Mouse (Mus musculus) kidney, postnatal 4 days (tissue): ENCODE results near the gene Tgfbr3.

Experiments
- DNase-seq, 2 experiments: peaks; one replicate each; pipeline ENCODE4 v3.0.0; 2021; ENCODE audit warnings: mixed read lengths in 2 of 2

Gene Tgfbr3

GRCm38 (mm10) chr5:107289234-107289764 lies at the start of gene Tgfbr3:
Tgfbr3 (minus strand) TSS chr5:107289629.
- peak; percentile 91 to 94 for DNase-seq

DNA sequence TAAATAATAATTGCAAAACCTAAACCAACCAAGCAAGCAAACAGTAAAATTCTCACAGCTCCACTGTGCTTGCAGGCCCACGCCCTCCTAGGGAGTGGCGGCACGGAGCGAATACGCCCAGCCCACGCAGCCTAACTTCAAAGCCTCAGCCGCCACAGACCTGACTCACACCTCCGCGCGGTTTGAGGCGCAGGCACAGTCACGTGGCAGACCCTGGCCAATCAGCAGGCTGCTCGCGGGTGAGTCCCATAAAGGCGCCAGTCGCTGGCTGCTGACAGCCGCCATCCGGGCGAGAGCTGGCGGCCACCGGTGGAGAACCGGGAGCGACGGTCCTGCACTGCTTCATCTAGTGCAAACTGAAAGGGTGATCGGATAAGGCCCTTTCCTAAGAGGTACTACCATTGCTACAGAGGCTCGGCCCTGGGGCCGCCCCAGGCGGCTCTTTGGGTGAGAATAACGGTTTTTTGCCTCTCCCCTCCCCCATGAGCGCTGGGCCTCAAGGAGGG lies 41.5 kb upstream of the Tgfbr3 start, which contains the start of gene Brdt:
TSS of gene Brdt (plus strand) at position 244 of the 506 bp plus-strand sequence.
- DNase-seq: no peak

- peak; percentile 21 to 45 for DNase-seq
Measured at GRCm38 (mm10) chr5:107320703-107321102, 31.3 kb upstream of the Tgfbr3 start.

DNA sequence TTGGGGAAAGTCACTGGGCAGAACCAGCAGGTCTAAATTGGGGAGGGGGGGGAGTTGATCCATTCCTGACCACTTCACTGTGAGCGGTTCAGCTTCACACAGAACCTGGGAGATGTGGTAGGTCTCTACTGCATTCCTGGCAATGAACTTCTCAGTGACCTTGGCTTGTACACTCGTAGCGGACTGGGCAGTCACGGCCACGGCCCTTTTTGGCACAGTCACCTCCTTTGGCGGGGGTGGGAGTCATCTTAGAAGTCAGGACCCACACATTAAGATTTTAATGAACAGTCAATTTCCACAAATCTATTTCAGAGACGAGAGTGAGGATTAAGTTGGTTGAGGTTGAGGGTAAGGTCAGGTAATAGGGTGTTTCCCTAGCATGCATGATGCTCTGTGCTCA lies 27.7 kb upstream of the Tgfbr3 start:
- no peak for DNase-seq

GRCm38 (mm10) chr5:107307432-107307831 lies 18.0 kb upstream of the Tgfbr3 start:
- no peak for DNase-seq

GRCm38 (mm10) chr5:107304117-107304825 lies 14.8 kb upstream of the Tgfbr3 start:
- DNase-seq: no peak

- peak; percentile 35 to 54 for DNase-seq
Measured at GRCm38 (mm10) chr5:107303350-107303861, 14.0 kb upstream of the Tgfbr3 start.

- no peak for DNase-seq
Measured at GRCm38 (mm10) chr5:107298854-107299253, 9.4 kb upstream of the Tgfbr3 start.

DNA sequence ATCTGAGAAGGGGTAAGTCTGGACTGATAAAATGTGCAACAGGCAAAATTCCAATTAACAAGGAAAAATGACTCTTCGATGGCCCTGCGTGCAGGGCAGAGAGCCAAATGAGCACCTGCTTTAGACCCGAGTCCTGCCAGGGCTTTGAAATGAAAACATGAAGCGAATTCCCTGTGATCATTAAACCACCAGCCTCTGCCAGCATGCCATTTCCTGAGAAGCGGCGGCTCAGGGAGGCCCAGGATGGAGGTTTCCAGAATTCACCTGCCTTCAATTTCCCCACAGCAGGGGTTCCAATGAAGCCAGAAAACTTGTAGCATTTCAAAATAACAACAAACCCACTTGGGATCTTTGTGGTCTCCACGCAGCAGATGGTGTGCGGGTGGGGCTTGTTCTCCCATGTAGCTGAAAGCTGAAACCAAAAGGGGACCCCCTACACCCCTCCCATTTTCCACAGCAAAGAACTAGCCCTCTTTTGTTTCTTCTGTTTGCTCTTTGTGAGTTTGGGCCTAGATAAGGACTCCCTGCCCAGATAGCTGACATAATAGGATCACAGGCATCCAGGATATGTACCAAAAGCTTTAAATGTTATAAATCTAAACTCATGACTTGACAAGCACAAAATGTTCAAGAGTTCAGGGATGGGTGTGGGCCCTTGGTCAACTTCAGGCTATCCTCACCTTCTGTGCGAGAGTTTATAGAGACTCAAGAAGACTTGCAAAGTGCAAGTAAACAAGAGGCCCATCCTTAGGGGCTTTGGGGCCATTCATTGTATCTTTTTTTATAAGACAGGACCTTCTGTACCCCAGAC lies 7.3 kb upstream of the Tgfbr3 start:
- DNase-seq: peak; percentile 28 to 37

GRCm38 (mm10) chr5:107295817-107296511 lies 6.5 kb upstream of the Tgfbr3 start:
- peak in 1 of 2 experiments; percentile 34 for DNase-seq

- peak; percentile 36 to 48 for DNase-seq
Measured at GRCm38 (mm10) chr5:107295061-107295816, 5.8 kb upstream of the Tgfbr3 start.

DNA sequence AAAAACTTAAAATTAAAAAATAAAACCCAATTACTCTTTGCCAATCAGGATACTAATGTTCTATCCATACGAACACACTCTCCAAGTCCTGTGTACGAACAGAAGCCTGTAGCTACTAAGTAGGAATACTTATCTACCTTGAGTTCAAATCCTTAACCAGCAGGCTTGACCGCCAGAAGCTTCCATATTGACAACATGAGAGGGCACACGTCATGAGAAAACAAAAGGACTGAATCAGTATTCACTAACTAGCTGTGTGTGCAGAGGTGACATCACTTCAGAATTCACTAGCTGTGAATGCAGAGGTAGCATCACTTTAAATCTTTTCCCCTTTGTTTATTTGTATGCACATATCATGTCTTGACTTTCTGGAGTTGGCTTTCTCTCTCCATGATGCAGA lies 4.6 kb upstream of the Tgfbr3 start:
- DNase-seq: no peak

- no peak for DNase-seq
Measured at GRCm38 (mm10) chr5:107289986-107290385, 557 bp upstream of the Tgfbr3 start.

DNA sequence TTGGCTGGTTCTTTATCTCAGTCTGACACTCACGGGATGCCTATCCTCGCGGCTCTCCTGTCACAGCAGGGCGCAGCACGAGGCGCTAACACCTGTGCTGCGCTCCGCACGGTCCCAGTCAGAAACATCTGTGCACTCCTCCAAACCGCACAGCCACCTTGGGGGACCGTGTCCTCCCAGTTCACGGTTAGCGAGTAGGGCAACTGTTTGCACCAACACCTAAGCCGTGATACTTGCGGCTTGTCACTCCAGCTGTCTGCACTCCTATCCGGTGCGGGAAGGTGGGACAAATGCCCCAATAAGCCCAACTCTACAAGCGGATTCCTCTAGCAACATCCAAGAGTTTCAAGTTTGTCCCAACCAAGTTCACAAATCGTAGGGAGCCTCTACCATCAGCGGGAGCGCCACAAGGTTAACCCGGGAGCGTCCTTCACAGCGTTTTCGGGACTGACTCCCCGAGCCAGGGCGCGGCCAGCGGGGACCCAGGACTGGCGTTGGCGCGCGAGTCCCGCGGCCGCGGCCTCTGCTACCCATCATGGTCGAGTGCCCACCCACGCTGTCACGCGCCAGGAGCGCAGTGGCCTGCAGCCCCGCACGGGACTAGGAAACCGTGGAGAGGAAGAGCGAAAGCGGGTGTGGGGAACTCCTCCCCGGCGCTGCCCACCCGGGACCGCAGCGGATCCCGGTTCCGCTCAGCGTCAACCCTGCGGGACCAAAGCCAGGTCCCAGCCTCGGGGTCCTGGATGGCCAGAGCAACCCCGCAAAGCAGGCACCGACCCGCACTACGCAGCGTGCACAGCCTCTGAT lies 799 bp downstream of the Tgfbr3 start:
- no peak for DNase-seq

GRCm38 (mm10) chr5:107287908-107288267 lies 1.5 kb downstream of the Tgfbr3 start:
- no peak for DNase-seq

- peak; percentile 82 to 83 for DNase-seq
Measured at GRCm38 (mm10) chr5:107287254-107287907, 2.0 kb downstream of the Tgfbr3 start.

DNA sequence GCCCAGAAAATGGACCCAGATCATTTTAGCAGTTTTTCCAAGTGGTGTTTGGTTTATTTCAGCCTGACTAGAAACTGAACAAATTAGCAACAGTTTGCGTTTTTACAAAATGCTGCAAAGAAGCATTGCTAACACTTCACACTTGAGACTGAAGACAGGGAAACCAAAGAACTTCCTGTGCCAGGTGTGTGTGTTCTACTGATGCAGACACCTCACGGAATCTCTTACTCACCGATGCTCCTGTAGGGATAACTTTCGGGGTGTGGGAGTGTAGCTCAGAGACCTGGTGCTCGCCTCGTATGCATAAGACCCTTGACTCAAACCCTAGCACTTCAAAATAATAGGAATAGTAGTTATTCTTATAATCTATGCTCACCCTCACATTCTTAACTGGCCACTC lies 3.9 kb downstream of the Tgfbr3 start:
- no peak for DNase-seq

- no peak for DNase-seq
Measured at GRCm38 (mm10) chr5:107283935-107284524, 5.4 kb downstream of the Tgfbr3 start.

DNA sequence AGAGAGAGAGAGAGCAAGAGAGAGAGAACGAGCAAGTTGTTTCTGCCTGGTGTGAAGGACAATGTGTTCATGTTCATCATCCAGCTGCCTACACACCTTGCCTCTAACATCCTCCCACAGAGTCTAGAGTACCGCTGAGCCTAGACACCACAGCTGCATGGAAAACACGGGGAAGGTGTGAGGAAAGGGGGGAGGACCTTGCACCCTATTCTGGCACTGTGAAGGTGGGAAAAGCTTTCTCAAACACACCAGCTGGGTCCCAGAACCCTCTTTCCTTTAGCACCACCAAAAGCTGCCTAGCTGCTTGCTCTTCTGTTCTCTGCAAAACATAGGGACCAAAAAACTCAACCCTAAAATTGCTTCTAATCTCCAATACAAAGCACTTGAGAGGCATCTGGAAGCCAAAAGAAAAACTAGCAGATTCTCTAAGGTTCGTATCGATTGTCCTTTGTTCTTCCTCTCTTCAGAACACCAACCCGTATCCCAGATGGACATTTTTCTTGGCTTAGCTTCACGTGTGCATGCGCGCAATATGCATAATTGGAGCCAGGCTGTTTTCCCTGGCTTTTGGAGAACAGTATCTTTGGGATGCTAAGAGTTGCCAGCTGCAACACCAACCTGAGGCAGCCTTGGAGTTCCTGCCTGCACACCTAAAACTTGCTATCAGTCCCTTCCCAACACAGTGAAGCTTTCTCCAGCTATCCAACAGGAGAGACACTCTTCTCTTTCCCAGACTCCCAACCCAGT lies 6.7 kb downstream of the Tgfbr3 start:
- no peak for DNase-seq
